Mouse (Mus musculus): ENCODE results near the gene Polr3gl.

The Polr3gl gene

DNA sequence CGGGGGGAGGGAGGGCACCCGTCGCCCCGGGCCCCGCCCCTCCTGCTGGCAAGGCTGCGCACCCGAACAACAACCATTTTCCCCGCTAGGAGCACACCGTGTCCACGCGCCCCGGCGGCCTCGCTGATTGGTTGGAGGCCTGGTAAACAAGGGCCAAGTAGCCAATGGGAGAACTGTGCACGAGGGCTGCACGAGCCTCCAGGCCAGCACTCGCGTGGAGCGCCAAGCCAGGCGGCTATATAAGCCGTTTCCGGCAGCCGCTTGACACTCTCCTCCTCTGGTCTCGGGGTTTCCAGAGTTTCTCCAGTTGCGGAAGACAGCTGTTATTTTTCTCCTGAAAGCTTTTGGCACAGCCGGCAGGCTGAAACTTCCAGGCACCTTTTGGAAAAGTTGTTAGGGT is 36.3 kb downstream of the Polr3gl start, which contains the start of gene Txnip:
Gene Txnip, plus strand, starts transcription at position 264 of the 400 bp plus-strand sequence.
- peak; percentile 100 for DNase-seq (ENCODE audit: low read depth, low spot score)

DNA sequence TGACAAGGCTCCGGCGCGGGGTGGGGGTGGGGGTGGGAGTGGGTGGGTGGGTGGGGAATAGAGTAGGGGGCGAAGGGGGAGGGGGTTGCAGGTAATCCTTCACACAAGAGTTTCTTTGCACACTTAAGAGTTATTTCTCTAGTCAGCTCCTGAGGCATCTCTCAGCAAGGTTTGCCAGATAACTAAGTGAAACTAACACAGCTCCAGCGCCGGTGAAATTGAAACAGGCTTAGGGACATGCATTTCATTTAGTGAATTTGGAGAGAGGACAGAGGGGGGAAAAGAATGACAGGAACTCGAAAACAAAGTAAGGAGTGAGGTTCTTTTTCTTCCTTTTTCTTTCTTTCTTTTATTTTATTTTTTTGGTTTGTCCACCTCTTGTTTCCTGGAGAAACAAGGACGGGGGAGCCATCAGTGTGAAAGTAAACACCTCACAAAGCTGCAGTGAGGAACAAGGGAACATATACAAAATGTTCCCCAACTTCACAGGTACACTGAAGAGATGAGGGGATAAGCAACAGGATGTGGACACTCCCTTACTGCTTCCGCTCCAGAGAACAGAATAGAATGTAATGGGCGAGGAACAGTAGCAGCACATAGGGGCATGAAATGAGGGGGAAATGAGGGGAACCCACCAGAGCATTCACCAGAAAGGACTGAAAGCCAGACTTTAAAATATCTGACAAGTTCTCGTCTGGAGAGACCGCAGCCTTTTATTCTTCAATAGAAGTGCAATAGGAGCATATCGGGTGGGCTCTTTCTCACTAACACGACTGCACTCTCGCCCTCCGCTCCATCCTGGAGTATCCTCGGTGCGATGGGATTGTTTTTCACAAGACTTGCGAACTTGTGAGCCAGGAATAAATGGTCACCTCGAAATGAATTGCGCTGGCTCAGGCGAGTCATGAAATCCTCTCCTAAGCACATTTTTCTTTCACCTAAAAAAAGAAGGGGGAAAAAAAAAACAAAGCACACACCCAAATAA is 37.0 kb downstream of the Polr3gl start:
- DNase-seq (ENCODE audit: low read depth, low spot score): no peak

DNA sequence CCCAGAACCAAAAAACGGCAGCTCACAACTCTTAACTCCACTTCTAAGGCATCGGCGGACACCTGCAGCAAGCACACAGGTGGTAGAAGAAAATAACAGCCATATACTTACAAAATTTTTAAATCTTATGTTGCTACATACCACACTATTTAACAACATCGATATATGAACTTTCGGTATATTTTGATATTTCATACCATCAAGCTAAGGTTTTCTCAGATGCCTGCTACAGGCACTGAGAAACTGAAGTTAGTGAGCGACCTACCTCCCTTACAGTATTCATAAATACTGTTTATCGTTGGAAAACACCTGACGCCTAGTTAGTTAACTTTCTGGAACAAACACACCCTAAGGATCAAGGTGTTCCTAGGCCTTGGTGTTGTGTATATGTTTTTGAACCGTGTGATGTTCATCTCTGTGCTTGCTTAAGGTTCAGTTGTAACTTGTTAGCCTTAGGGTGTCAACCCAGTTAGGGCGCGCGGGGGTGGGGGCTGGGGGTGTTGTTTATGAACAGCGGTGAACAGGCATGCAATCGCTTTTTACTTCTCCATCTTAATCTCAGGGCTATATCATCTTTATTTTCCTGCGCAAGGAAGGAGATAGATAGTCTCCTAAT is 37.9 kb downstream of the Polr3gl start:
- DNase-seq (ENCODE audit: low read depth, low spot score): no peak

DNA sequence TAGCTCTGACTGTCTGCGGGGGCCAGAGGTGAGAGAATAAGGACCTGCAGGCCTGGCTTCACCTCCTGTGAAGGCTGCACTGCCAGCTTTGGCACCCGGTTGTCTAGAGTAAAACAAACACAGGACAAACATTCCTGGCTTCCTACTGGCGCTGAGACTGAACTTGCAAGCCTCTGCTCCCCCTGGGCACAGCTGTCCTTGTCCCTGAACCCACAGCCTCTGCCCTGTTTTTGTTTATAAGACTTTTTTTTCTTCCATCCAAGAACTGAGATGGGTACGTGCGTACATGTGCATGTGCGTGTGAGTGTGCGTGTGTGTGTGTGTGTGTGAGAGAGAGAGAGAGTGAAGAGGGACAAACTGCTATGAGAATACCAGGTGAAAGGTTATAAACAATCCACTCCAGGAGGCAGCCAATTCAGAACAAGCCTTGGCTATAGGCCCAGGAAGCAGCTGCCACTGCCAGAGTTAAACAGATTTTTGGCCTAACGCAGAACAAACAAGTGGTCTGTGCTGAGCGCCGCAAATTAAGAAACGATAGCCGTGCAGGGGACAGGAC is 38.9 kb downstream of the Polr3gl start:
- no peak for DNase-seq (ENCODE audit: low read depth, low spot score)

DNA sequence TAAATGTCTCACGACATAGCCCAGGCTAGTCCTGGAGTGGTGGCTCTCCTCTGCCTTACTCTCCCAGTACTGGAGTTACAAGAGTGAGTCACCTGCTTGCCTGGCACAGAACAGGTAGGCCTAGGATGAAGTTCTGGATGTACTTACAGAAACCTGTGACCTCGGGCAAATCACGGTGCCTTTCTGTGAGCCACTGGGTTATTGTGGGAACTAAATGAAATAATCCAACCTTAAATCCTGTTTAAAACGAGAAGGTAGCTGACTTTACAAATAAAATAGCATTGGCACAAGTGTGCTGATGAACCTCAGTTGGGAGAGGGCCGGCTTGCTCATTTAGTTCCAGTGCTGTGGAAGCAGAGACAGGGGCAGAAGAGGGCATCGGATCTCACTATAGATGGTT is 39.7 kb downstream of the Polr3gl start:
- DNase-seq (ENCODE audit: low read depth, low spot score): no peak

DNA sequence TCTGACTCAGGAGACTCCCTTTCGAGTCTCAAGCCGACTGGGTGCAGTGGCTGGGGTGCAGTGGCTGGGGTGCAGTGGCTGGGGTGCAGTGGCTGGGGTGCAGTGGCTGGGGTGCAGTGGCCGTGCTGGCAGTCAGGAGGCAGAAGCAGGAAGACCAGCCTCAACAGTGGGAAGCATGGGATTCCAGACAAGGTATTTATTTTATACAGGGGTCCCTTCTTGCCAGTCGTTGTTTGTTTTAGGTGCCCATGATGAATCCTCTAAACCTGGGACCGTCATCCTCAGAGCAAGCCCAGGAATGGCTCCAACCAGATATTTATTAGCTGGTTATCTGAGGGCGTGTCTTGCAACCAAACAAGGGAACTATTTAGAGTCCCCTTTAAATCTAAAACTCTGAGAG is 40.4 kb downstream of the Polr3gl start:
- no peak for DNase-seq (ENCODE audit: low read depth, low spot score)

DNA sequence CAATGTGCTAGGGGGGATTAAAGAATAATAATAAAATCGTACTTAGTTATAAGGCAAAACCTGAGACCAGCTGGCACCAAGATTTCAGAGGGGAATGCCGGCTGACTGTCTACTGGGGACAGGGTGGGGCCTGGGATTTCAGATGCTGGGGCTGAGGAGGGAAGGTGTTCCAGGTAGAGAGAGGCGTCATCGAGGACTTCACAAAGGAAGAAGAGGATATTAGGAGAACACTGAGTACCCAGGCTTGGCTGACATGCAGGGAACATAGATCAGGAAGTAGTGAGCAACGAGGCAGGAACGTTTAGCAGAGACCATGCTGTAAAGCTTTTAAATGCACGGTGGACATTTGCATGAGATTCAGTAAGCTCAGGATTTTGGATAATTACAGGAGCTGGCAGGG is 42.1 kb downstream of the Polr3gl start:
- no peak for DNase-seq (ENCODE audit: low read depth, low spot score)

DNA sequence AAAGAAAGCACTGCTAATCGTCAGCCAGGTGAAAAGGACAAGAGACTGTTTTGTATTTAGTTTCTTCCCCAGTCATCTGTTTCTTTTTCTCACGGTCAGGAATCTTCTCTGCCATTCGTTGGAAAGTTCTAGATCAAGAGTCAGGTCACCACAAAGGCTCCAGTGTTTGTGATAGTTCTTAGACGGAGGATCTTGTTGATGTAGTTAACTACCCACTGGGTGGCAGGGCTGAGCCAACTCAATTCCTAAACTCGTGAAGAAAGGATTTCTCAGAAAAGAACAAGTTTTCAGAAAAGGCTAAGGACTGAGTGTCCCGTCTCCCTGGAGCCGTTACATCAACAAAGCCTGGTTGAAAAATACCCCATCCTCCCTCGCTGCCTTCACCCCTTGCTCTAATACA is 42.8 kb downstream of the Polr3gl start:
- DNase-seq (ENCODE audit: low read depth, low spot score): peak; percentile 79

DNA sequence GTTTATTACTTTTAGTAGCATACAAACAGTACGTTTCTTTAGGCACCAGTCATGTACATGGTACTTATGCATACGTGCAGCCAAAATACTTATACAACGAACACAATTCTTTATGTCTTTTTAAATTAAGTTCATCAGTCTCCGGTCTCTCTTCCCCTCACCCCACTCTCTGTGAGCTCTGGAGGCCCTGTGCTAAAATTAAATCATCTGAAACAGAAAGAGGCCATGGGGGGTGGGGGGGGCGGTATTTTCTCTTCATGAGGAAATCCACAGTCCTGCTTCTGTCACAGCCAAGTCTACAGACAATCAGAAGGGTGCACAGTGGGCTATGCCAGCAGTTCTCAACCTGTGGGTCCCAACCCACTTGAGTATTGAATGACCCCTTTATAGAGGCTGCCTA is 44.6 kb downstream of the Polr3gl start:
- DNase-seq (ENCODE audit: low read depth, low spot score): no peak

DNA sequence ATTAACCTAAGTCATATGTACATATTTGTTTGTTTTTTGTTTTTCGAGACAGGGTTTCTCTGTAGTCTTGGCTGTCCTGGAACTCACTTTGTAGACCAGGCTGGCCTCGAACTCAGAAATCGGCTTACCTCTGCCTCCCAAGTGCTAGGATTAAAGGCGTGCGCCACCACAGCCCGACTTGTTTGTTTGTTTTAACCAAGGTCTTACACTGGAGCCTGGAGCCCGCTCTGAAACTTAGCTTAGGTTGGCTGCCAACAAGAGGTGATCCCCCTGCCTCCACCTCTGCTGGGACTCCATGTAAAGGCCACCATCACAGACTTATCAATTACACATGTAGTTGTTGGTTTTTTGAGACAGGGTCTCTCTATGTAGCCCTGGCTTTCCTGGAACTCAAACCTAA is 45.2 kb downstream of the Polr3gl start:
- no peak for DNase-seq (ENCODE audit: low read depth, low spot score)

DNA sequence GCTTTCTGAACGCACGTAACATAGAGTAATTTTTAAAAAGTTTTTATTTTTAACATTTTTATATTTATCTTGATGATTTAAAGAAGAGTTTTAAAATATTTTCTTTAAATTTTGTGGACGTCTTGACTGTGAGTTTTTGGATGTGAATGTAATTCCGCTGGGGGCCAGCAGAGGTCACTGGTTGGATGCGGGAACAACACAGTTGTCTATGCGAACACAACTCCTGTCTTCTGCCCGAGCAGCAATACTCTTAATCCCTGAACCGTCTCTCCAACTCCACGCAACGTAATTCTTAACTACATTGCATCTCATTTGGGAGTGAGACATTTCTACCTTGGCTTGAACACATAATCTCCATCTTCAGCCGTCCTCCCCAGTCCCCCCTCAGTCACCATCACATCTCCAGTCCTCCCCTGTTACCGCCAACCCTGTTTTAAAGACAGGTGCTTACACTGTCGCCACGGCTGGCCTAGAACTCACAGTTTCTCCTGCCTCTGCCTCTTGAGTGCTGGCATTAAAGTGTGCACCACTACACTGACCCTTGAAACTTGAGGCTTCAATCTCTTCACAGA is 46.5 kb downstream of the Polr3gl start:
- peak; percentile 79 for DNase-seq (ENCODE audit: low read depth, low spot score)

DNA sequence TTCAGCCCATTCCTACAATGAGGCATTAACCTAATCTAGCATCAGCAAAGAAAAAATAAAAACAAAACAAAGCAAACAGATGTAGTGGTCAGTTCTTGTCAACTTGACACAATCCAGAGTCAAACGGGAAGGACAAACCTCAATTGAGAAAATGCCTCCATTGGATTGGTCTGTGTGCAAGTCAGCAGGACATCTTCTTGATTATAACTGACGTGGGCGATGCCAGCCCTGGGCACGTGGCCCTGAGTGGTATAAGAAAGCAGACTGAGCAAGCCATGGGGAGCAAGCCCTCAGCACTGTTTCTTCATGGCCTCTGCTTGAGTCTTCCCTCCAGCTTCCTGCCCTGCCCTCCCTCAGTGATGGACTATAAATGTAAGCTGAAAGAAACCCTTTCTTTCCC is 47.1 kb downstream of the Polr3gl start:
- peak; percentile 13 for DNase-seq (ENCODE audit: low read depth, low spot score)

DNA sequence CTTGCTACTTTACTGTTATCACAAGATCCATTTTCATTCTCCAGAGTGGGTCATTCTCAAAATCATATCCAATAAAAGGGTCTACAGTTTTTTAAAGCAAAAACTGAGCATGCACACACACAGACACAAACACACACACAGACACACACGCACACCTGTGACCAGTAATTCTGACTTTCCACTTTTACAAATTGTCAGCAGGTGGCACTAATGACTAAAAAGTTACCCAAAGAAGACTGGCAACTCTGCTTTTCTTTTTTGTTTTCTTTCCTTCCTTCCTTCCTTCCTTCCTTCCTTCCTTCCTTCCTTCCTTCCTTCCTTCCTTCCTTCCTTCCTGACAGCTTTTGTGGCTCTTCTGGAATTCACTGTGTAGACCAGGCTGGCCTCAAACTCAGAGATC is 48.4 kb downstream of the Polr3gl start:
- no peak for DNase-seq (ENCODE audit: low read depth, low spot score)

DNA sequence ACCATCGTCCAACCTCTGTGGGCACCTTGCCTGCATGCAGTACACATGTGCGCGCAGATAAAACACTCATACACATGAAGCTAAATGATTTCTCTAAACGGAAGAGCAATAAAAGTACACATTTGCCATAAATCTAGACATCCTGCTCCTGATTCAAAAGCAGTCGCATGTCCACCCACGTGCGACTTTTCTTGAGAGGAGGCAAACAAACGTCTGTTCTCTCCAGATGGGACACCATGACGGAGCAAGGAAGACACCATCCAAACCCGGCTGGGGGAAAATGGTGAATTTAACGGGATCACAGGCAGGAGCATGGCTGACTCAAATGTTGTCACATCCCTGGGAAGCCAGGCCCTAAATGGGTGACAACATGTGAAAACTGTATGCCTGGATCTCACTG is 50.6 kb downstream of the Polr3gl start:
- no peak for DNase-seq (ENCODE audit: low read depth, low spot score)

DNA sequence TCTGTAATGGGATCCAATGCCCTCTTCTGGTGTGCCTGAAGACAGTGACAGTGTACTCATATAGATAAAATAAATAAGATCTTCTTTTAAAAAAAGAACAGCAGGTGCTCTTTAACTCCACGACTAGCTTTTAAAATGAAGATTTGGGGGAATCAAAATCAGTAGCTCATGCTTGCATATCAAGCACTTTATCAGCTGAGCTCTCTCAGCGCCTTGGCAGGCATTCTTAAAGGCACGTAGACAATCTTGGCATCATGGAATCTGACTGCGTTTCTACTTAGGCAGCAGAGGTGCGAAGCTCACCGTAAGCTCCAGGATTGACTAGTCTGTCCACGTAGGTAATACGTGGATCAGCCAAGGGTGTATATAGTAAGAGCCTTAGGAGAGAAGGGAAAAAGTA is 51.4 kb downstream of the Polr3gl start:
- no peak for DNase-seq (ENCODE audit: low read depth, low spot score)

DNA sequence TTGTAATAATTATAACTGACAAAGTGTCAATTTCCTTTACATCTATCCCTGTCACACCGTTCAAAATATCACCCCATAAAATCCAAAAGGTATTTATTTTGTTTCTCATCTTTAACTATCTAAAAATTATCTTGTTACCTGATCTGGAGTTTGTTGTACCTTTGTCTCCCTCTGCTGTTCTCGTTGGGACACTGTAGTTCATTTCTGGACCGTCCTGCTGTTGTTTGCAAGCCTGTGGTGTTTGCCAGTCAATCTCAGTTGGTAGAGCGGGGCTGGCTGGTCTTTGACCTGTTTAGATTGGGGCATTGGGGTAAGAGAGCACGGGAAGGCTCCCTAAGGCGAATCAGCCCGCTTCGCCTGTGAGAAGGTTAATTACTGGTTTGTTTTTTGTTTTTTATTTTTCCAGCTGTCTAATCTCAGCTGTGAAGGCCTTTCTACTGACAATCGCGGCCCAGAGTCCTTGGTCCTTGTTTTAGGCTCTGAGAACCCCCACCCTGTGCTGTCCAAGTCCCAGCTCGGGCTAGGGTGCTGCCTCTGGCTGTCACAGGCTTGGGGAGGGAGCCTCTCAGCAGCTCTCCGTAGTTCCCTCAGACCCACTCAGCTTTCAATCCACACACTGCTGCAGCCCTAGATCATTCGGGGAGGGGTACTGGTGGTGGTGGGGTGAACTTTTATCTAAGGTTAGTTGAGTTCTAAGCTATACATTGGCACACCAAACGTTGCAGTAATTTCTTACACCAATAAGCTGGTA is 52.5 kb downstream of the Polr3gl start:
- peak; percentile 68 for DNase-seq (ENCODE audit: low read depth, low spot score)

DNA sequence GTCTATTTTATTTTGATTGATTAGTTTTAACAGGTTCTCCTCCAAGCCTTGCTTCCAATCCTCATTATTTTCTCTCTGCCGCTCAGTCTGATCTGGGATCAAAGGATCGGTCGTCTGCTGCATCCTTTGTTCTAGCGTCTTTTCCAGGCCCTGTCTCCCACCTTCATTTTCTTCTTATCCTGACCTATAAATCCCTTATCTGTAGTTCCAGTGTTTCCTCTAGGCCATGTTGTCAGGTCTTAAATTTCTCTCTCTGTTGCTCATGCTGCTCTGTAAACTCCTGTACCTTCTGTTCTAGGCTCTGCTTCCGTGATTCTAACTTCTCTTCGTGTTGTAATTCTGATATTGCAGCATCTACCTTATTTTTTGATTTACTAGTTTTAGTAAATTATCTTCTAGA is 53.2 kb downstream of the Polr3gl start:
- DNase-seq (ENCODE audit: low read depth, low spot score): no peak

DNA sequence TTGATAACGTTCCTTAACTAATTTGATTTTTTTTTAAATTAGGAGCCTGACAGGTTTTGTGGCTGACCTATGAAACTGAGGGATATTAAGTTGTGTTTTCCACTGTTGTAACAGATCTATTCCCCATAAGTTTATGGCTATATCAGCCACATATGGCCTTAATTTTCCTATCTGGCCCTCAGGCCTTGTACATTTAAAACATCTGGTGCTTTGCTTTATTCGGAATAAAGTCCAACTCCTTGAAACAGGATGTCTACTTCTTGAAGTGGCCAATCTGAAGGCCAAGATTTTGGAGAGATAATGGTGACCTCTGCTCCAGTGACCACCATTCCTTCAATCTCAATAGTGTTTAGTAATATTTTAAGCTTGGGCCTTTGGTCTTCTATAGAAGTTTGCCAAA is 54.7 kb downstream of the Polr3gl start:
- DNase-seq (ENCODE audit: low read depth, low spot score): no peak

DNA sequence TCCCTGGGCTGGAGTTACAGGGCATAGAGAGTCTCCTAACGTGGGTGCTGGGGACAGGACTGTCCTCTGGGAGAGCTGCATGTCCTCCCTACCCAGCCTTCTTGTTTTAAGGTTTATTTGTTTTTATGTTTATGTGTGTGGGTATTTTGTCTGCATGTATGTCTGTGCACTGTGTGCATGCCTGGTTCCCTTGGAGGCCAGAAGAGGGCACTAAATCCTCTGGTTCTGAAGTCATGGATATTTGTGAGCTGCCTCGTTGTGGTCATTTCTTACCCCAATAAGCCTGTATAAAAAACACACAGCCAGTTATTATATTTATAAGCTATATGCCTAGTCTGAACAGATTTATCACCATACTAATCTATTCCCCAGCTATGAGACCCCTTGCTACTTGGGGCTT is 59.7 kb downstream of the Polr3gl start:
- no peak for DNase-seq (ENCODE audit: low read depth, low spot score)

DNA sequence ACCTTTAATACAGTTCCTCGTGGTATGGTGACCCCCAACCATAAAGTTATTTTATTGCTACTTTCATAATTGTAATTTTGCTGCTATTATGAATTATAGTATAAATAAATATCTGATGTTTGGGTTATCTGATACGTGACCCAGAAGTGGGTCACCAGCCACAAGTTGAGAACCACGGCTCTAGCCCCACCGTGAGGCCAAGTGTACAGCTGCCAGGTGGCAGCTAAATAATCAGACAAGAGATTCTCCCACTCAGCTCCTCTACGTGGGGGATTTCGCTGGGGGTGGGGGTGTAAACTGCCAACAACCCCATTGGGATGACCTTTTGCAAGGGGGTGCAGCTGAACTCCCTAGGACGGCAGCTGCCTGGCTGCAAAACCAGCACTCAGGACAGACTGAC is 61.9 kb downstream of the Polr3gl start:
- no peak for DNase-seq (ENCODE audit: low read depth, low spot score)

DNA sequence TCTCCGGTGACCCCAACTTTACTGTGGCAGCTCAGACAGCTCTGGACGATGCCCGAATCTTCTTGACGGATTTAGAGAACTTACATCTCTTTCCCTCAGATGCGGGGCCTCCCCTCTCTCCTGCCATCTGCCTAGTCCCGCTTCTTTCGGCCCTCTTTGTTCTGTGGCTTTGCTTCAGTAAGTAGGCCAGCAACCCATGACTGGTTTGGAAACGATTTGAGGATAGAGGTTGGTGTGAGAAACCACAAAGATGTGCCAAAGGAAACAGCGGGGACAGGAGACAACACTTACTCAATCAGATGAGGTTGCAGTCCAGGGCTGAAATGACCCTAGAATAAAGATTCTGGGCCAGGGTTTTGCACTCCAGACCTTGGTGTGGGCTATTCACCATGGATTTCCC is 65.5 kb downstream of the Polr3gl start:
- no peak for DNase-seq (ENCODE audit: low read depth, low spot score)
